Mouse (Mus musculus) telencephalon, adult 2 months (tissue): ENCODE data around the gene Gm20388.
A peak's percentile ranks its signal among the peaks of the same experiment; 100 is the strongest.

ENCODE experiments used
- DNase-seq: peaks from one replicate; pipeline ENCODE4 v3.0.0-alpha.2; 2011; ENCODE audit warnings: low read depth, low spot score

The Gm20388 gene

GRCm38 (mm10) chr8:122749333-122749958 lies 2838.8 kb downstream of the Gm20388 start:
- peak; percentile 45 for DNase-seq

GRCm38 (mm10) chr8:122751342-122751741 lies 2840.7 kb downstream of the Gm20388 start:
- DNase-seq: no peak

GRCm38 (mm10) chr8:122752111-122752721 lies 2841.6 kb downstream of the Gm20388 start:
- peak; percentile 85 for DNase-seq

- DNase-seq: no peak
Measured at GRCm38 (mm10) chr8:122758597-122758996, 2848.0 kb downstream of the Gm20388 start.

GRCm38 (mm10) chr8:122760116-122760515 lies 2849.5 kb downstream of the Gm20388 start:
- DNase-seq: no peak

GRCm38 (mm10) chr8:122761109-122761508 lies 2850.5 kb downstream of the Gm20388 start:
- DNase-seq: no peak

- no peak for DNase-seq
Measured at GRCm38 (mm10) chr8:122762731-122763266, 2852.2 kb downstream of the Gm20388 start.

- DNase-seq: no peak
Measured at GRCm38 (mm10) chr8:122763267-122763738, 2852.7 kb downstream of the Gm20388 start.

GRCm38 (mm10) chr8:122764790-122765474 lies 2854.3 kb downstream of the Gm20388 start:
- DNase-seq: no peak

GRCm38 (mm10) chr8:122766189-122766588 lies 2855.5 kb downstream of the Gm20388 start:
- no peak for DNase-seq

- DNase-seq: no peak
Measured at GRCm38 (mm10) chr8:122766647-122767200, 2856.1 kb downstream of the Gm20388 start.

GRCm38 (mm10) chr8:122767229-122767628 lies 2856.6 kb downstream of the Gm20388 start:
- DNase-seq: no peak

GRCm38 (mm10) chr8:122769251-122770058 lies 2858.8 kb downstream of the Gm20388 start:
- DNase-seq: peak; percentile 77

GRCm38 (mm10) chr8:122772431-122773060 lies 2861.9 kb downstream of the Gm20388 start:
- no peak for DNase-seq

- peak; percentile 49 for DNase-seq
Measured at GRCm38 (mm10) chr8:122775285-122776155, 2864.9 kb downstream of the Gm20388 start, which contains the start of gene Acsf3. Acsf3 (plus strand) TSS chr8:122775486.

- DNase-seq: peak; percentile 36
Measured at GRCm38 (mm10) chr8:122777701-122778100, 2867.1 kb downstream of the Gm20388 start.

- no peak for DNase-seq
Measured at GRCm38 (mm10) chr8:122778703-122779239, 2868.1 kb downstream of the Gm20388 start.

GRCm38 (mm10) chr8:122779255-122779654 lies 2868.6 kb downstream of the Gm20388 start:
- no peak for DNase-seq

GRCm38 (mm10) chr8:122784756-122785155 lies 2874.1 kb downstream of the Gm20388 start:
- no peak for DNase-seq
